Mouse (Mus musculus) liver, adult (tissue): ENCODE data around the gene Tlx1.

Experiments
- GATA4 ChIP-seq: IDR thresholded peaks from 2 replicates; pipeline ENCODE4 v1.6.1; 2014; ENCODE audit warnings: mild to moderate bottlenecking, low read length; ENCODE audit not compliant: insufficient replicate concordance

The Tlx1 gene

DNA sequence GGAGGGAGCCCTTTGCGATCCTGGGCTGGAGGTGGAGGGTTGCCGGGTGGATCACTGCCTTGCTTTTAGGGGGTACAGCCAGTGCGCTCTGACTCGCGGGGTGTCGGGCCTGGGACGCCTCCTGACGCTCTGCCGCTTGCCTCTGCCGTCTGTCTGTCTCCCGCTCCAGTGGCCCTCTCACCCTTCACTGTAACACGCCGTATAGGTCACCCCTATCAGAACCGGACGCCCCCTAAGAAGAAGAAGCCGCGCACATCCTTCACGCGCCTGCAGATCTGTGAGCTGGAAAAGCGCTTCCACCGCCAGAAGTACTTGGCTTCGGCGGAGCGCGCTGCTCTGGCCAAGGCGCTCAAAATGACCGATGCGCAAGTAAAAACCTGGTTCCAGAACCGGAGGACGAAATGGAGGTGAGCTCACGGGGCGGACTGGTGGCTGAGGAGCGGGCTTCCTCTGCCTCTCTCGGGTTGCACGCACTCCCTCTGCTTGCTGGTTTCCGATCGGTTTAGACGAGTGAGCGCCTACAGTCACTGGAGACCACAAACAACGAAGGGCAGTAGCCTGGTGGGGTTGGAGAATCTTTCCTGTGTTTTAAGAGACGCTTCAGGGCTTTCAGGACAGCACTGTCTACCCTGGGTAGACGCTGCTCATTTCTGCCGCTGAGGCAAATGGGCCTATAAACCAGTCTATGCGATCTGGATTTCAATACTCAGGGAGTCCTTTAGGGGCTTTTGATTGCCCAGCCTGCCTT is 3.0 kb downstream of the Tlx1 start:
- no peak for TF ChIP-seq GATA4

GRCm38 (mm10) chr19:45154059-45154386 is 3.5 kb downstream of the Tlx1 start:
- no peak for TF ChIP-seq GATA4

- TF ChIP-seq GATA4, result no peak
These were observed 4.0 kb downstream of the Tlx1 start for GRCm38 (mm10) chr19:45154521-45154920.

DNA sequence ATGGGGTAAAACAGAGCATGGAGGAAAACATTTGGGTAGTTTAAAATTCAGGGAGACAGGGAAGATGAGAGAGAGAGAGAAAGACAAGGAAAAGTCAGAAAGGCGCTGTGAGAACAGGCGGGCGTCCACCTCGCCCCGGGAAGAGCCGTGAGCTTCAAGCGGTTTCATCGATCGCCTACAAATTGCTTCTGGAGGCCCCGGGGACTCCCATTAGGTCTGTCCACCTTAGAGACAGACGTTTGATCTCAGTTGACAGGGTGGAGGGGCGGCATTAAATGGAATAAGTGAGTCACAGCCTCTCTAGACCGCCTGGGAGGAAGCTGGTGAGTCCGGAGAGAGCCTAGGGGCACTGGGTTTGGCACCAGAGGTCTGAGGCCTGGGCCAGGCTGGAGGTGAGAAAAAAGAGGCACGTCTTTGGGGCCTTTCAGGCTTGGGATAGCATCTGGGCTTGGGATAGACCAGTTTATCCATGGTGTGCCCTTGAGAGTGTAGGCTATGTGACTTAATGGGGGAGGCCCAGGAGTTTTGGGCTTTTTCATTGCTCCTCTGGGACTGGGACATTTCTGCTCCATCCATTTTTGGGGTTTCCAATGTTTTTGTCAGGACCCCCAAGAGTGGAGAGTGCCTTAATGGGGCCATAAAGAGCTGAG is 4.8 kb downstream of the Tlx1 start:
- no peak for TF ChIP-seq GATA4

- no peak for TF ChIP-seq GATA4
These were observed 5.3 kb downstream of the Tlx1 start for GRCm38 (mm10) chr19:45155791-45156186.

- no peak for TF ChIP-seq GATA4
These were observed 5.9 kb downstream of the Tlx1 start for GRCm38 (mm10) chr19:45156381-45156780.

DNA sequence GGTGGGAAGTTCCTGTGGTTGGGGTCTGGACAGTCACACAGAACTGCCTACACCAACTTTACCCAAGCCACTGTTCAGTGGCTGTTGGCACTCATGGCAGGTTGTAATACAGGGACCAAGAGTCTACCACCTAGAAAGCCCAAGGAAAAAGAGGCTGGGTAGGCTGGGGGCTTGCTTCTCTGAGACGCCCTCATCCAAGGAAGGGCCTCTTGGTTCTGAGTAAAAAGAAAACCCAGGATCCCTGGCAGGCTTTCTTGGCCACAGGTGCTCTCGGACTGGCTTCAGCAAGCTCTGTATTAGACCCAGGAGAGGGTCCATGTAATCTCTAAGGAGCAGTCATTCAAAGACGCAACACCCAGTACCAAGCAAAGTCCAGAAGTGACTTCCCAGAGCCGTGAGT is 7.7 kb downstream of the Tlx1 start:
- TF ChIP-seq GATA4, result no peak

- no peak for TF ChIP-seq GATA4
These were observed 8.4 kb downstream of the Tlx1 start for GRCm38 (mm10) chr19:45158896-45159295.

- TF ChIP-seq GATA4, result no peak
These were observed 9.0 kb downstream of the Tlx1 start for GRCm38 (mm10) chr19:45159491-45159890.

DNA sequence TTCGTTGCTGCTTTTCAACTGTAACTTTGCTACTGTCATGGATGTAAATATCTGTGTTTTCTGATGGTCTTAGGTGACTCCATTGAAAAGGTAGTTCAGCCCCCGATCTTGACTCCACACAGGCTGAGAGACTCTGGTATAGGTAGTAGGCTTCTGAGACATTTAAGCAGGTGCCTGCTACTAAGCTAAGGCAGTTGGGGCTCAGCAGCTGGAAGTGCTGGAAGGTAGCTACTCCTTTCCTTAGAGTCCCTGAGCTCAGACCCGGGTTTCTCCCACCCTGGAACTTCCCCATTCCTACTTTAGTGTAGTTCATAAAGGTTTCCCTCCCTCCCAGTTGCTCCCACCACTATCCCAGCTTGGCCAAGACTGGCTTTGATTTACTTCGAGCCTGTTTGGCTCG is 9.5 kb downstream of the Tlx1 start:
- TF ChIP-seq GATA4, result no peak

- TF ChIP-seq GATA4, result no peak
These were observed 10.0 kb downstream of the Tlx1 start for GRCm38 (mm10) chr19:45160523-45160922.

- no peak for TF ChIP-seq GATA4
These were observed 10.6 kb downstream of the Tlx1 start for GRCm38 (mm10) chr19:45161093-45161492.

- no peak for TF ChIP-seq GATA4
These were observed 11.7 kb downstream of the Tlx1 start for GRCm38 (mm10) chr19:45162181-45162580.

DNA sequence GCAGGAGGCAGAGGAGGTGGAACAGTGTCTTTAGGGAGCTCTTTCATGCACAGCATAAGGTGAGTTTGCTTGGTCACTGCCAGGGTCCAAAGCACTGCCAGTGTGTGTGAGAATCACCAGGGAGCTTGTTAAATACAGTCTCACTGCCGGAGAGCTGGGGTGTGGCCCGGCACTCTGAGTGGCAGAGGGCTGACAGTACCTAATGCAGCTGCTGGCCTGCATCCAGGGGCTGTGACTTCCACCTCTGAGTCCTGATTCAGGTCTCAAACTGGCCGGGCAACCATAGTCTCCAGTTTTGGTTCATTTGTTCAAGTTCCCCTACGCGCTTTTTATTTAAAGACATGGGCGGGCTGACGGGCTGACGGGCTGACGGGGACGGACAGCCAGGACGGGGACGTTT is 12.4 kb downstream of the Tlx1 start:
- TF ChIP-seq GATA4, result no peak

DNA sequence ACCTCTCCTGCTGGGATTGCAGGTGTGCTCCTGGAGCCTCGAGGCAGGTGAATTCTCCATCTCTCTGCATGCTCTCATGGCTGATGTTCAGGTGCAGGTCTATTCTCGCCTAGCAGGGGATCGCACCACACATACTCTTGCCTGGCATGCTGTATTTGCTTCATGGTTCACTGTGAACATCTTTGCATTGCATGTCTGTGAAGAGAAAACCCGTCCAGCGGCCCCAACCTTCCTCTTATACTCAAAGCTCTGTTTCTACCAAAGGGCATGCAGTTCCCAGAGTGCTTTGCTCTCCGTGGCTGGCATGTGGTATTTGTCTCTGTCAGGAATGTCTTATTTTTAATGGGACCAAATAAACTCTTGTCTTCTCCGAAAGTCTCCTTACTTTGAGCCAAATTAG is 20.0 kb downstream of the Tlx1 start:
- TF ChIP-seq GATA4, result no peak

- TF ChIP-seq GATA4, result no peak
These were observed 24.3 kb downstream of the Tlx1 start for GRCm38 (mm10) chr19:45174803-45175202.

DNA sequence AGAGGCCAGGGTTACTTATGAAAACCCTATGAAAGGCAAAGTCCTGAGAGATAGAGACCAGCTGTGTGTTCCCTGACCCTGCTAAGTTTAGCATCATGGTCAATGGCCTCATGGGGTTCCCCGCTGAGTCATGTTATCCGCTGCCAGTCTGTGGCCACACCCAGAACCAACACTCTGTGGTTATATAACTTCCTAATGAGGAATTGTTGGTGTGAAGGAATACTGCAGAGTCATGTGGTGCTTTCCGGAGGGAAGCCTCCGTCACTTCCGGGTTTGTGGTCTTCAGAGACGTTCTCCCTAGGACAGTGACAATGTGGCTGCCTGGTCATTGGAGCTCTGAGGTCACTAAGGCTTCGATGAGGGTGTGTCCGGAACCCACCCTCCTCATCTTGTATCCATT is 25.8 kb downstream of the Tlx1 start:
- no peak for TF ChIP-seq GATA4

GRCm38 (mm10) chr19:45177004-45177737 is 26.7 kb downstream of the Tlx1 start:
- TF ChIP-seq GATA4, result no peak
